Mouse (Mus musculus): ENCODE results near the gene Olfr507. TPM values are rescaled to one million over a fixed set of nuclear protein-coding genes. Genes with fewer than 3 reads are reported as not detected.
"Not testable (repeated sequence)": the region's sequence is repeated elsewhere in the genome, so short reads cannot be mapped to it uniquely, and the experiment has no call there.

The Olfr507 gene
- not detected for total RNA-seq (2021)
- long read RNA-seq, experiment 1: 0 reads
- long read RNA-seq, experiment 2: 0 reads

- DNase-seq: no peak
- H3K4me3 ChIP-seq: no peak within 1 kb of the TSS
- no peak within 1 kb of the TSS for H3K27ac ChIP-seq
- intact Hi-C loops (cut with DNase I): no loop called here
- no peak for TF ChIP-seq CTCF (IDR thresholded peaks at IDR 0.05)
Measured at GRCm38 (mm10) chr7:108621514-108621913, at the start of gene Olfr507. Olfr507 (plus strand) TSS chr7:108621814.

- no peak for DNase-seq
- Histone ChIP-seq H3K4me3 (no peak overlapping the region), H3K27ac (no peak overlapping the region)
- no peak for TF ChIP-seq CTCF (IDR thresholded peaks at IDR 0.05)
- intact Hi-C loops (cut with DNase I): no loop called here
Measured at GRCm38 (mm10) chr7:108589797-108590196, 31.8 kb upstream of the Olfr507 start.

GRCm38 (mm10) chr7:108601916-108602315 lies 19.7 kb upstream of the Olfr507 start:
- H3K27ac ChIP-seq; DNase-seq; intact Hi-C loops (cut with DNase I); H3K4me3 ChIP-seq: not testable (repeated sequence)

- no peak within 1 kb of the TSS for H3K4me3 ChIP-seq
- no peak for DNase-seq
- intact Hi-C loops (cut with DNase I): no loop called here
- H3K27ac ChIP-seq: no peak within 1 kb of the TSS
- TF ChIP-seq CTCF (IDR thresholded peaks at IDR 0.05): no peak
Measured at GRCm38 (mm10) chr7:108610487-108610886, 11.1 kb upstream of the Olfr507 start, which contains the start of gene Olfr506. Olfr506 (plus strand) TSS chr7:108610787.

GRCm38 (mm10) chr7:108614110-108614509 lies 7.5 kb upstream of the Olfr507 start:
- DNase-seq: no peak
- TF ChIP-seq CTCF (IDR thresholded peaks at IDR 0.05): no peak
- intact Hi-C loops (cut with DNase I): no loop called here
- Histone ChIP-seq H3K27ac (no peak overlapping the region), H3K4me3 (no peak overlapping the region)

GRCm38 (mm10) chr7:108616781-108617180 lies 4.8 kb upstream of the Olfr507 start:
- DNase-seq; H3K27ac ChIP-seq; intact Hi-C loops (cut with DNase I); H3K4me3 ChIP-seq: not testable (repeated sequence)

GRCm38 (mm10) chr7:108629694-108630093 lies 8.1 kb downstream of the Olfr507 start, which contains the start of gene Olfr508:
Olfr508 (plus strand) TSS chr7:108629994.
- no peak within 1 kb of the TSS for H3K4me3 ChIP-seq
- no peak for TF ChIP-seq CTCF (IDR thresholded peaks at IDR 0.05)
- intact Hi-C loops (cut with DNase I): no loop called here
- H3K27ac ChIP-seq: no peak within 1 kb of the TSS
- DNase-seq: no peak

- H3K27ac ChIP-seq: no peak within 1 kb of the TSS
- DNase-seq: no peak
- intact Hi-C loops (cut with DNase I): no loop called here
- no peak within 1 kb of the TSS for H3K4me3 ChIP-seq
- no peak for TF ChIP-seq CTCF (IDR thresholded peaks at IDR 0.05)
Measured at GRCm38 (mm10) chr7:108651806-108652205, 30.2 kb downstream of the Olfr507 start, which contains the start of gene Olfr509. Olfr509 (minus strand) TSS chr7:108651906.

- no peak for TF ChIP-seq CTCF (IDR thresholded peaks at IDR 0.05)
- no peak for DNase-seq
- H3K27ac ChIP-seq: no peak overlapping the region
- intact Hi-C loops (cut with DNase I): no loop called here
- no peak overlapping the region for H3K4me3 ChIP-seq
Measured at GRCm38 (mm10) chr7:108662419-108662818, 40.8 kb downstream of the Olfr507 start.

GRCm38 (mm10) chr7:108666118-108666517 lies 44.5 kb downstream of the Olfr507 start, which contains the start of gene Olfr510:
Olfr510 (plus strand) TSS chr7:108666418.
- TF ChIP-seq CTCF (IDR thresholded peaks at IDR 0.05): no peak
- Histone ChIP-seq H3K4me3 (no peak within 1 kb of the TSS), H3K27ac (no peak within 1 kb of the TSS)
- DNase-seq: no peak
- intact Hi-C loops (cut with DNase I): no loop called here

- no peak for TF ChIP-seq CTCF (IDR thresholded peaks at IDR 0.05)
- no peak for DNase-seq
- intact Hi-C loops (cut with DNase I): no loop called here
- Histone ChIP-seq H3K27ac (no peak overlapping the region), H3K4me3 (no peak overlapping the region)
Measured at GRCm38 (mm10) chr7:108671058-108671457, 49.4 kb downstream of the Olfr507 start.

Other genes starting within 250 kb of the Olfr507 start
- not detected for gene Olfr495, start 228.6 kb upstream of the Olfr507 start, total RNA-seq (2021)
- not detected for gene Olfr497, start 201.4 kb upstream of the Olfr507 start, total RNA-seq (2021)
- gene Olfr498, start 156.5 kb upstream of the Olfr507 start, total RNA-seq (2021): not detected
- not detected for gene Olfr502, start 96.7 kb upstream of the Olfr507 start, total RNA-seq (2021)
- not detected for gene Olfr503, start 77.3 kb upstream of the Olfr507 start, total RNA-seq (2021)
- not detected for gene Olfr504, start 56.0 kb upstream of the Olfr507 start, total RNA-seq (2021)
- not detected for gene Olfr506, start 11.0 kb upstream of the Olfr507 start, total RNA-seq (2021)
- not detected for gene Olfr508, start 8.2 kb downstream of the Olfr507 start, total RNA-seq (2021)
- not detected for gene Olfr509, start 30.1 kb downstream of the Olfr507 start, total RNA-seq (2021)
- gene Olfr510, start 44.6 kb downstream of the Olfr507 start, total RNA-seq (2021): not detected
- gene Olfr512, start 91.5 kb downstream of the Olfr507 start, total RNA-seq (2021): not detected
- not detected for gene Olfr513, start 129.2 kb downstream of the Olfr507 start, total RNA-seq (2021)
- not detected for gene Olfr514, start 204.2 kb downstream of the Olfr507 start, total RNA-seq (2021)
- gene Olfr516, start 228.7 kb downstream of the Olfr507 start, total RNA-seq (2021): not detected